ENCODE assay signal across 8 mouse cellular contexts in genomic region chr11:113649353-113650210, GRCm38 (mm10). TPM values are rescaled to one million over a fixed set of nuclear protein-coding genes. Genes with fewer than 3 reads are reported as not detected.
A peak's percentile ranks its signal among the peaks of the same experiment; 100 is the strongest.
DNase-seq lines count a peak whose midpoint lies in the region; ATAC-seq and TF ChIP-seq lines count a peak whose summit lies in the region.

Gene Slc39a11 (minus strand): TSS chr11:113650079.

- H3K9ac ChIP-seq in forebrain, postnatal 0 days: peak within 1 kb of the TSS; percentile 94
- peak within 1 kb of the TSS; percentile 97 for H3K9ac ChIP-seq in hindbrain, embryonic 11.5 days (ENCODE audit: low read depth, low read length)

- peak; percentile 86 for ATAC-seq in forebrain, postnatal 0 days
- ATAC-seq in hindbrain, embryonic 11.5 days (ENCODE audit: low FRiP score): peak; percentile 74

- H3K4me3 ChIP-seq in forebrain, postnatal 0 days (ENCODE audit: low read depth, low read length): peak within 1 kb of the TSS; percentile 71
- H3K4me3 ChIP-seq in hindbrain, embryonic 11.5 days (ENCODE audit: low read depth, low read length): peak within 1 kb of the TSS; percentile 93

- H3K36me3 ChIP-seq in forebrain, postnatal 0 days (ENCODE audit: insufficient read depth): peaks cover 31% of the 10 kb centered on the region
- H3K36me3 ChIP-seq in hindbrain, embryonic 11.5 days (ENCODE audit: control insufficient read depth, insufficient read depth, low read length): peaks cover 3% of the 10 kb centered on the region; the same call in 1 of the 2 replicates

- peak; percentile 40 for TF ChIP-seq CTCF in forebrain, postnatal 0 days (IDR thresholded peaks at IDR 0.05; ENCODE audit: low read depth)

- H3K9me3 ChIP-seq in forebrain, postnatal 0 days (ENCODE audit: low read length): no peaks in the 10 kb centered on the region
- no peaks in the 10 kb centered on the region for H3K9me3 ChIP-seq in hindbrain, embryonic 11.5 days (ENCODE audit: control insufficient read depth, low read length)

- H3K27me3 ChIP-seq in forebrain, postnatal 0 days (ENCODE audit: insufficient read depth, low read length): no peaks in the 10 kb centered on the region
- H3K27me3 ChIP-seq in hindbrain, embryonic 11.5 days (ENCODE audit: control insufficient read depth, insufficient read depth, low read length): no peaks in the 10 kb centered on the region

- DNase-seq in MN1 (ENCODE audit: low spot score): peak; percentile 75
- DNase-seq in cerebellum, adult 18-20 months: peak; percentile 62 to 79
- peak; percentile 83 for DNase-seq in forebrain, postnatal 0 days
- DNase-seq in hindbrain, embryonic 11.5 days (ENCODE audit: low spot score): peak; percentile 86
- DNase-seq in layer of hippocampus, postnatal 14 days (ENCODE audit: low spot score in 2 of 2): peak; percentile 58 to 65
- DNase-seq in lung, postnatal 25 days (ENCODE audit: low spot score): peak; percentile 46
- DNase-seq in retina, embryonic 14.5 days (ENCODE audit: low spot score): peak; percentile 79
- peak; percentile 86 for DNase-seq in thymus, postnatal 4 days

- peak within 1 kb of the TSS; percentile 70 for H3K4me2 ChIP-seq in forebrain, postnatal 0 days (ENCODE audit: low read depth)
- peak within 1 kb of the TSS; percentile 43 for H3K4me2 ChIP-seq in hindbrain, embryonic 11.5 days (replicated peaks; ENCODE audit: low read depth, low read length)

- H3K4me1 ChIP-seq in forebrain, postnatal 0 days (ENCODE audit: insufficient read depth): peaks cover 11% of the 10 kb centered on the region; the same call in 1 of the 2 replicates
- H3K4me1 ChIP-seq in hindbrain, embryonic 11.5 days (replicated peaks; ENCODE audit: control insufficient read depth, insufficient read depth, low read length): peaks cover 5% of the 10 kb centered on the region

- 2% methylated on average over 87 of the region's 91 CpGs for WGBS in forebrain, postnatal 0 days
- WGBS in hindbrain, embryonic 11.5 days: under 1% methylated on average over 84 of the region's 91 CpGs

- H3K27ac ChIP-seq in forebrain, postnatal 0 days (ENCODE audit: low read depth, low read length): peak within 1 kb of the TSS; percentile 91
- H3K27ac ChIP-seq in hindbrain, embryonic 11.5 days (ENCODE audit: low read depth, low read length): peak within 1 kb of the TSS; percentile 92

RNA-seq across cellular contexts. Expression of gene Slc39a11, which starts in this region (rescaled TPM):
- total RNA-seq in forebrain, postnatal 0 days (2014; rRNA removed): 36.9 and 48.2 TPM in 2 replicates
- polyA plus RNA-seq in forebrain, postnatal 0 days (2015; fragmentation: Nextera tagmentation; extraction: Ambion mirVana): 33.1 and 39.1 TPM in 2 replicates
- polyA plus RNA-seq in hindbrain, embryonic 11.5 days (2014; fragmentation: Nextera tagmentation; extraction: Ambion mirVana): 20.1 and 20.4 TPM in 2 replicates
- total RNA-seq in layer of hippocampus, postnatal 14 days (2021): 10 to 100 TPM; 22.0 to 27.0 TPM

Comparison
In these comparisons a context has a peak if more than half of its experiments do, and no peak if none do; other contexts are left out.
1. Peak in every context shown above with its lines: DNase-seq, ATAC-seq, H3K4me3 ChIP-seq and H3K27ac ChIP-seq.